Mouse (Mus musculus): ENCODE results near the gene Prickle4. TPM values are rescaled to one million over a fixed set of nuclear protein-coding genes. Genes with fewer than 3 reads are reported as not detected.

Gene Prickle4
- total and polyA plus RNA-seq, 3 experiments = 3.7 to 8.3 (median 3.9) TPM

DNA sequence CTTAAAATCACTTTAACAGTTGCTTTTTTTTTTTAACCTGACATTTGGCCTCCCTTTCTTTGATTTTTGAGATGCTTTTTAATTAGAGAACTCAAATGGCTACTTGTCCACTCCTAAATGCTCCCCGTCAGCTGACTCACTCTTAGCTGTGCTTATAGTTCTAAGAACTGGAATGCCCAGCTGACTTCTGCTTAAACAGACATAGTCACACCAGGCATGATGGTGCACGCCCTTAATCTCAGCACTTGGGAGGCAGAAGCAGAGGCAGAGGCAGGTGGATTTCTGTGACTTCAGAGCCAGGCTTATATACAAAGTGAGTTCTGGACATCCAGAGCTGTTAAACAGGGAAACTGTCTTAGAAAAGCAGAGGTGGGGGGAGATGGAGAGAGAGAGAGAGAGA lies 42.6 kb downstream of the Prickle4 start:
- intact Hi-C loops (cut with DNase I) = no loop called here
- WGBS = 92% methylated on average over 2 of the region's 2 CpGs
- TF ChIP-seq POLR2A (IDR thresholded peaks at IDR 0.05; ENCODE audit: insufficient read depth, low read depth, low read length) = no peak
- no peak for TF ChIP-seq CTCF (IDR thresholded peaks at IDR 0.05)
- no peak for TF ChIP-seq EP300 (IDR thresholded peaks at IDR 0.05; ENCODE audit: insufficient read depth, low read depth, low read length)
- no peak overlapping the region for H3K27ac ChIP-seq
- DNase-seq = no peak
- H3K27me3 ChIP-seq (ENCODE audit: control insufficient read depth, insufficient read depth, low read length) = no peaks in the 10 kb centered on the region
- H3K4me3 ChIP-seq = no peak overlapping the region
- no peaks in the 10 kb centered on the region for H3K79me2 ChIP-seq (replicated peaks; ENCODE audit: control insufficient read depth, insufficient read depth, low read length)
- no peaks in the 10 kb centered on the region for H3K4me1 ChIP-seq (ENCODE audit: control insufficient read depth, insufficient read depth, low read length)
- no peaks in the 10 kb centered on the region for H3K36me3 ChIP-seq (ENCODE audit: control insufficient read depth, insufficient read depth, low read length)
- no peak overlapping the region for H3K9ac ChIP-seq (ENCODE audit: low read depth, low read length)

DNA sequence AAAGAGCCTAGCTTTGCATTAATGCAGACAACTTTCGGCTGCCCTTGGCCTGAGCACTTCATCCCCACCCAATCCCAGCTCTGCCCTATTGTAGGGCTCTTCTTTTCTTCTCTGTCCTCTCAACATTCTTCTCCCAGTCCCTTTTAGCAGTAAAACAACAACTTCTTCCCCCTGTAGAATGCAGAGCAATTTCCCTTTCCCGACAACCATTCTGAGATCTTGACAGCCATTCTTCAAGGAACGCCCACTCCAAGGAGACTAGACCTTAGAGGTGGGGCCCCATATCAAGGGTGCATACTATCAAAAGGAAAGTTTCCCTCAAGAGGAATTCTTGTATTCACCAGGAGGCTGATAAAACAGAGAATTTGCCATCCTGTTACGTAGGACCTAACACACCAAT lies 45.6 kb downstream of the Prickle4 start:
- Histone ChIP-seq H3K4me1 (ENCODE audit: control insufficient read depth, insufficient read depth, low read length) (no peaks in the 10 kb centered on the region), H3K36me3 (ENCODE audit: control insufficient read depth, insufficient read depth, low read length) (no peaks in the 10 kb centered on the region), H3K9ac (ENCODE audit: low read depth, low read length) (no peak overlapping the region), H3K27ac (no peak overlapping the region), H3K79me2 (replicated peaks; ENCODE audit: control insufficient read depth, insufficient read depth, low read length) (no peaks in the 10 kb centered on the region), H3K4me3 (no peak overlapping the region), H3K27me3 (ENCODE audit: control insufficient read depth, insufficient read depth, low read length) (no peaks in the 10 kb centered on the region)
- intact Hi-C loops (cut with DNase I) = no loop called here
- DNase-seq = no peak
- WGBS = 68% methylated on average over 4 of the region's 4 CpGs
- TF ChIP-seq CTCF (IDR thresholded peaks at IDR 0.05) = no peak
- no peak for TF ChIP-seq EP300 (IDR thresholded peaks at IDR 0.05; ENCODE audit: insufficient read depth, low read depth, low read length)
- no peak for TF ChIP-seq POLR2A (IDR thresholded peaks at IDR 0.05; ENCODE audit: insufficient read depth, low read depth, low read length)

DNA sequence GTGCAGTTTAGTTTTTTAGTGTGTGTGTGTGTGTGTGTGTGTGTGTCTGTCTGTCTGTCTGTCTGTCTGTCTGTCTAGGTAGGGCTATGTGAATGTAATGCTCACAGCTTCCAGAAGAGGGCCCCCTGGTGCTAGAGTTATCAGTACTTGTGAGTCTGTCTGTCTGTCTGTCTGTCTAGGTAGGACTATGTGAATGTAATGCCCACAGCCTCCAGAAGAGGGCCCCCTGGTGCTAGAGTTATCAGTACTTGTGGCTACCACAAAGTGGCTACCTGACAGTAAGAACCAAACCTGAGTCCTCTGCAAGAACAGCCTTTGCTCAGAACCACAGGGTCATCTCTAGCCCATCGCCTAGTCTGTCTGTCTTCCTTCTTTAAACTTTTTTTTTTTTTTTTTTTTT lies 47.9 kb downstream of the Prickle4 start:
- intact Hi-C loops (cut with DNase I) = no loop called here

DNA sequence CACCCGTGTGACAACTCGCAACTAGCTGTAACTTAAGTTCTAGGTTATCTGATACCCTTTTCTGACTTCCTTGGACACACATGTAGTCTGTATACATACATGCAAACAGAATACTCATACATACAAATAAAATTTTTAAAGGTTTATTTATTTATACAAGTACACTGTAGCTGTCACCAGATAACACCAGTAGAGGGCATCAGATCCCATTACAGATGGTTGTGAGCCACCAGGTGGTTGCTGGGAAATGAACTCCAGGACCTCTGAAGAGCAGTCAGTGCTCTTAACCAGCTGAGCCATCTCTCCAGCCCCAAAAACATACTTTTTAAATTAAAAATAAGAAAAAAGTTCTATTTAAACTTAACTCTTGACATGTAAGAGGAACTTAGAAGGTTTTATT lies 51.5 kb downstream of the Prickle4 start:
- peak; percentile 44 for TF ChIP-seq CTCF (IDR thresholded peaks at IDR 0.05)
- no peak for TF ChIP-seq EP300 (IDR thresholded peaks at IDR 0.05; ENCODE audit: insufficient read depth, low read depth, low read length)
- no peak for TF ChIP-seq POLR2A (IDR thresholded peaks at IDR 0.05; ENCODE audit: insufficient read depth, low read depth, low read length)
- no peaks in the 10 kb centered on the region for H3K36me3 ChIP-seq (ENCODE audit: control insufficient read depth, insufficient read depth, low read length)

More for the DNA sequence above, 47.9 kb downstream of the Prickle4 start:
- Histone ChIP-seq H3K79me2 (replicated peaks; ENCODE audit: control insufficient read depth, insufficient read depth, low read length) (no peaks in the 10 kb centered on the region), H3K27ac (no peak overlapping the region), H3K4me3 (no peak overlapping the region), H3K36me3 (ENCODE audit: control insufficient read depth, insufficient read depth, low read length) (no peaks in the 10 kb centered on the region), H3K27me3 (ENCODE audit: control insufficient read depth, insufficient read depth, low read length) (no peaks in the 10 kb centered on the region), H3K9ac (ENCODE audit: low read depth, low read length) (no peak overlapping the region), H3K4me1 (ENCODE audit: control insufficient read depth, insufficient read depth, low read length) (no peaks in the 10 kb centered on the region)
- peak; percentile 66 for TF ChIP-seq CTCF (IDR thresholded peaks at IDR 0.05)
- TF ChIP-seq EP300 (IDR thresholded peaks at IDR 0.05; ENCODE audit: insufficient read depth, low read depth, low read length) = no peak
- WGBS = 89% methylated on average over 1 of the region's 1 CpGs
- DNase-seq = peak; percentile 29 to 45

More for the DNA sequence above, 51.5 kb downstream of the Prickle4 start:
- intact Hi-C loops (cut with DNase I) = no loop called here
- Histone ChIP-seq H3K27me3 (ENCODE audit: control insufficient read depth, insufficient read depth, low read length) (no peaks in the 10 kb centered on the region), H3K9ac (ENCODE audit: low read depth, low read length) (no peak overlapping the region), H3K4me1 (ENCODE audit: control insufficient read depth, insufficient read depth, low read length) (no peaks in the 10 kb centered on the region), H3K4me3 (no peak overlapping the region), H3K27ac (no peak overlapping the region), H3K79me2 (replicated peaks; ENCODE audit: control insufficient read depth, insufficient read depth, low read length) (no peaks in the 10 kb centered on the region)
- DNase-seq = no peak
- 91% methylated on average over 2 of the region's 2 CpGs for WGBS

Other genes with a start within 250 kb of the Prickle4 start
- 10 to 100 TPM; 10.8 to 12.5 TPM for gene Taf8, start 192.4 kb downstream of the Prickle4 start, total RNA-seq (2021)
- 14.2 and 21.0 TPM in 2 replicates for gene Taf8, start 192.4 kb downstream of the Prickle4 start, polyA plus RNA-seq (2012; rRNA removed)
- gene Ccnd3, start 189.7 kb downstream of the Prickle4 start, total RNA-seq (2021) = 10 to 100 TPM; 75.9 to 83.7 TPM
- gene Ccnd3, start 189.7 kb downstream of the Prickle4 start, polyA plus RNA-seq (2012; rRNA removed) = 75.1 and 77.5 TPM in 2 replicates
- 10 to 100 TPM; 15.7 to 15.9 TPM for gene Bysl, start 83.2 kb downstream of the Prickle4 start, total RNA-seq (2021)
- 13.2 and 15.6 TPM in 2 replicates for gene Bysl, start 83.2 kb downstream of the Prickle4 start, polyA plus RNA-seq (2012; rRNA removed)
- gene Med20, start 83.2 kb downstream of the Prickle4 start, total RNA-seq (2021) = 10 to 100 TPM; 13.5 to 15.0 TPM
- 17.4 and 25.1 TPM in 2 replicates for gene Med20, start 83.2 kb downstream of the Prickle4 start, polyA plus RNA-seq (2012; rRNA removed)
- gene Gm20517, start 83.1 kb downstream of the Prickle4 start, total RNA-seq (2021) = 1 to 10 TPM; 2.8 TPM
- gene Gm20517, start 83.1 kb downstream of the Prickle4 start, polyA plus RNA-seq (2012; rRNA removed) = 0.27 and 1.5 TPM in 2 replicates
- 1 to 10 TPM; 3.4 to 3.6 TPM for gene Usp49, start 64.0 kb downstream of the Prickle4 start, total RNA-seq (2021)
- 2.9 and 3.6 TPM in 2 replicates for gene Usp49, start 64.0 kb downstream of the Prickle4 start, polyA plus RNA-seq (2012; rRNA removed)
- 100 to 1,000 TPM; 113 to 125 TPM for gene Tomm6, start 6.3 kb downstream of the Prickle4 start, total RNA-seq (2021)
- gene Tomm6, start 6.3 kb downstream of the Prickle4 start, polyA plus RNA-seq (2012; rRNA removed) = 53.9 and 68.1 TPM in 2 replicates
- 1 to 10 TPM; 4.8 to 5.2 TPM for gene Frs3, start 5.7 kb downstream of the Prickle4 start, total RNA-seq (2021)
- 10.8 and 11.7 TPM in 2 replicates for gene Frs3, start 5.7 kb downstream of the Prickle4 start, polyA plus RNA-seq (2012; rRNA removed)
- under 1 TPM; 0.78 to 0.89 TPM for gene Gm21981, start 281 bp downstream of the Prickle4 start, total RNA-seq (2021)
- 0.73 and 1.2 TPM in 2 replicates for gene Gm21981, start 281 bp downstream of the Prickle4 start, polyA plus RNA-seq (2012; rRNA removed)
- not detected for gene Pgc, start 32.1 kb upstream of the Prickle4 start, total RNA-seq (2021)
- gene Pgc, start 32.1 kb upstream of the Prickle4 start, polyA plus RNA-seq (2012; rRNA removed) = 0.59 TPM in 2 replicates
- 10 to 100 TPM; 36.8 to 42.7 TPM for gene Tfeb, start 42.3 kb upstream of the Prickle4 start, total RNA-seq (2021)
- 33.5 and 35.1 TPM in 2 replicates for gene Tfeb, start 42.3 kb upstream of the Prickle4 start, polyA plus RNA-seq (2012; rRNA removed)
- 1 to 10 TPM; 1.8 to 2.0 TPM for gene Mdfi, start 140.0 kb upstream of the Prickle4 start, total RNA-seq (2021)
- 9.6 and 11.1 TPM in 2 replicates for gene Mdfi, start 140.0 kb upstream of the Prickle4 start, polyA plus RNA-seq (2012; rRNA removed)
- gene Foxp4, start 229.9 kb upstream of the Prickle4 start, total RNA-seq (2021) = 10 to 100 TPM; 10.0 to 11.7 TPM
- gene Foxp4, start 229.9 kb upstream of the Prickle4 start, polyA plus RNA-seq (2012; rRNA removed) = 10.2 and 13.7 TPM in 2 replicates